Mouse (Mus musculus) intestine, embryonic 15.5 days (tissue): ENCODE results near the gene Etv2. TPM values are rescaled to one million over a fixed set of nuclear protein-coding genes. Genes with fewer than 3 reads are reported as not detected.

ENCODE experiments used
- ATAC-seq: fragments of 200-750 bp; cut with Nextera tagmentation; 2 replicates; pipeline ENCODE4 v1.8.0; 2017; ENCODE audit warnings: moderate TSS enrichment, moderate library complexity
- H3K27ac ChIP-seq: fragments of 300-500 bp; sonication (generic); 2 replicates; pipeline ENCODE4 v1.5.1; 2015; ENCODE audit warnings: mild to moderate bottlenecking, inconsistent platforms
- H3K27me3 ChIP-seq: fragments of 300-500 bp; sonication (generic); replicated peaks from 2 replicates; pipeline ENCODE4 v1.6.1; 2015; ENCODE audit warnings: inconsistent platforms
- H3K36me3 ChIP-seq: fragments of 300-500 bp; sonication (generic); 2 replicates; pipeline ENCODE4 v1.6.1; 2015; ENCODE audit warnings: inconsistent platforms
- H3K4me1 ChIP-seq: fragments of 300-500 bp; sonication (generic); replicated peaks from 2 replicates; pipeline ENCODE4 v1.6.1; 2015; ENCODE audit warnings: inconsistent platforms
- H3K4me2 ChIP-seq: fragments of 300-500 bp; sonication (generic); replicated peaks from 2 replicates; pipeline ENCODE4 v1.6.1; 2015; ENCODE audit warnings: mild to moderate bottlenecking, inconsistent platforms
- H3K4me3 ChIP-seq: fragments of 300-500 bp; sonication (generic); replicated peaks from 2 replicates; pipeline ENCODE4 v1.5.1; 2015; ENCODE audit warnings: inconsistent platforms
- H3K9ac ChIP-seq: fragments of 300-500 bp; sonication (generic); 2 replicates; pipeline ENCODE4 v1.6.1; 2015; ENCODE audit warnings: inconsistent platforms
- H3K9me3 ChIP-seq: fragments of 300-500 bp; sonication (generic); 2 replicates; pipeline ENCODE4 v1.6.1; 2016; ENCODE audit warnings: inconsistent platforms
- WGBS: fragments of 180-500 bp; shearing (Covaris S2); methylation state at CpG from one replicate; pipeline ENCODE4 v1.1.7; 2015; 5-methylcytosine and 5-hydroxymethylcytosine counted together
- polyA plus RNA-seq: library from polyadenylated mRNA; unstranded; fragments of >200 nt; fragmentation: Nextera tagmentation; extraction: Ambion mirVana; gene quantifications from 2 replicates; pipeline ENCODE4 v1.2.1, GENCODE M21; 2015

Etv2 gene
- polyA plus RNA-seq, 1 experiment from 2014 or later = not detected

- peak; percentile 44 for ATAC-seq
- Histone ChIP-seq H3K4me1 (peaks cover 20% of the 10 kb centered on the region), H3K9ac (no peak overlapping the region), H3K27ac (peak overlapping the region; percentile 13; the same call in 1 of the 2 replicates), H3K27me3 (no peaks in the 10 kb centered on the region), H3K4me3 (no peak overlapping the region), H3K36me3 (no peaks in the 10 kb centered on the region), H3K4me2 (no peak overlapping the region), H3K9me3 (no peaks in the 10 kb centered on the region)
- 45% methylated on average over 7 of the region's 7 CpGs for WGBS
Measured at GRCm38 (mm10) chr7:30610043-30610442, 25.6 kb downstream of the Etv2 start.

GRCm38 (mm10) chr7:30608476-30608875 is 27.2 kb downstream of the Etv2 start:
- no peaks in the 10 kb centered on the region for H3K9me3 ChIP-seq
- no peak overlapping the region for H3K4me2 ChIP-seq
- WGBS = 53% methylated on average over 16 of the region's 16 CpGs
- no peak overlapping the region for H3K27ac ChIP-seq
- H3K27me3 ChIP-seq = no peaks in the 10 kb centered on the region
- H3K36me3 ChIP-seq = no peaks in the 10 kb centered on the region
- no peak for ATAC-seq
- no peak overlapping the region for H3K4me3 ChIP-seq
- no peak overlapping the region for H3K9ac ChIP-seq
- H3K4me1 ChIP-seq = peaks cover 20% of the 10 kb centered on the region

- Histone ChIP-seq H3K4me2 (no peak overlapping the region), H3K27me3 (no peaks in the 10 kb centered on the region), H3K36me3 (no peaks in the 10 kb centered on the region), H3K27ac (no peak overlapping the region), H3K4me3 (no peak overlapping the region), H3K4me1 (peaks cover 16% of the 10 kb centered on the region), H3K9me3 (no peaks in the 10 kb centered on the region), H3K9ac (no peak overlapping the region)
- WGBS = 25% methylated on average over 8 of the region's 8 CpGs
- peak; percentile 46 for ATAC-seq
Measured at GRCm38 (mm10) chr7:30607706-30608309, 27.8 kb downstream of the Etv2 start.

- no peaks in the 10 kb centered on the region for H3K9me3 ChIP-seq
- H3K4me3 ChIP-seq = no peak overlapping the region
- H3K27me3 ChIP-seq = no peaks in the 10 kb centered on the region
- H3K36me3 ChIP-seq = no peaks in the 10 kb centered on the region
- no peak overlapping the region for H3K4me2 ChIP-seq
- WGBS = 88% methylated on average over 8 of the region's 8 CpGs
- no peak overlapping the region for H3K9ac ChIP-seq
- H3K27ac ChIP-seq = no peak overlapping the region
- H3K4me1 ChIP-seq = peaks cover 14% of the 10 kb centered on the region; the same call in 1 of the 2 replicates
- no peak for ATAC-seq
Measured at GRCm38 (mm10) chr7:30604944-30605343, 30.7 kb downstream of the Etv2 start.

GRCm38 (mm10) chr7:30604424-30604823 is 31.2 kb downstream of the Etv2 start:
- Histone ChIP-seq H3K27ac (no peak overlapping the region), H3K4me1 (peaks cover 11% of the 10 kb centered on the region), H3K9ac (no peak overlapping the region), H3K4me3 (no peak overlapping the region), H3K27me3 (no peaks in the 10 kb centered on the region), H3K4me2 (no peak overlapping the region), H3K9me3 (no peaks in the 10 kb centered on the region), H3K36me3 (no peaks in the 10 kb centered on the region)
- 59% methylated on average over 8 of the region's 8 CpGs for WGBS
- ATAC-seq = no peak

- no peak overlapping the region for H3K4me2 ChIP-seq
- ATAC-seq = peak; percentile 84
- 23% methylated on average over 3 of the region's 3 CpGs for WGBS
- no peaks in the 10 kb centered on the region for H3K9me3 ChIP-seq
- H3K27ac ChIP-seq = peak overlapping the region; percentile 27; the same call in 1 of the 2 replicates
- H3K4me1 ChIP-seq = peaks cover 3% of the 10 kb centered on the region; the same call in 1 of the 2 replicates
- H3K4me3 ChIP-seq = no peak overlapping the region
- no peak overlapping the region for H3K9ac ChIP-seq
- no peaks in the 10 kb centered on the region for H3K27me3 ChIP-seq
- no peaks in the 10 kb centered on the region for H3K36me3 ChIP-seq
Measured at GRCm38 (mm10) chr7:30602583-30602982, 33.1 kb downstream of the Etv2 start.

GRCm38 (mm10) chr7:30600651-30601050 is 35.0 kb downstream of the Etv2 start:
- Histone ChIP-seq H3K27me3 (no peaks in the 10 kb centered on the region), H3K36me3 (no peaks in the 10 kb centered on the region), H3K27ac (peak overlapping the region; percentile 22), H3K9me3 (no peaks in the 10 kb centered on the region), H3K4me3 (no peak overlapping the region), H3K4me1 (peaks cover 3% of the 10 kb centered on the region; the same call in 1 of the 2 replicates), H3K4me2 (no peak overlapping the region), H3K9ac (no peak overlapping the region)
- WGBS = 69% methylated on average over 7 of the region's 7 CpGs
- no peak for ATAC-seq

- H3K9ac ChIP-seq = no peak overlapping the region
Measured at GRCm38 (mm10) chr7:30599933-30600353, 35.7 kb downstream of the Etv2 start.

GRCm38 (mm10) chr7:30598786-30599185 is 36.9 kb downstream of the Etv2 start, which contains the start of gene Zbtb32:
Zbtb32 (minus strand) TSS chr7:30598909.
- Histone ChIP-seq H3K4me2 (peak within 1 kb of the TSS; percentile 30), H3K9ac (no peak within 1 kb of the TSS), H3K4me1 (peaks cover 7% of the 10 kb centered on the region), H3K27me3 (no peaks in the 10 kb centered on the region), H3K36me3 (no peaks in the 10 kb centered on the region), H3K27ac (0 out of 2 replicates have a peak within 1 kb of the TSS, but pooled peaks have one; percentile 40), H3K4me3 (no peak within 1 kb of the TSS), H3K9me3 (no peaks in the 10 kb centered on the region)
- ATAC-seq = no peak
- WGBS = 93% methylated on average over 12 of the region's 12 CpGs

More at GRCm38 (mm10) chr7:30599933-30600353, 35.7 kb downstream of the Etv2 start:
- H3K27ac ChIP-seq = peak overlapping the region; percentile 40
- no peaks in the 10 kb centered on the region for H3K27me3 ChIP-seq
- H3K4me2 ChIP-seq = peak overlapping the region; percentile 30
- H3K4me3 ChIP-seq = no peak overlapping the region
- peaks cover 3% of the 10 kb centered on the region; the same call in 1 of the 2 replicates for H3K4me1 ChIP-seq
- H3K36me3 ChIP-seq = no peaks in the 10 kb centered on the region
- 2% methylated on average over 16 of the region's 16 CpGs for WGBS
- ATAC-seq = peak; percentile 93
- no peaks in the 10 kb centered on the region for H3K9me3 ChIP-seq

- H3K9me3 ChIP-seq = no peaks in the 10 kb centered on the region
- WGBS = 84% methylated on average over 5 of the region's 5 CpGs
- H3K9ac ChIP-seq = no peak overlapping the region
- no peak overlapping the region for H3K4me3 ChIP-seq
- H3K4me2 ChIP-seq = no peak overlapping the region
- peaks cover 13% of the 10 kb centered on the region for H3K4me1 ChIP-seq
- H3K27ac ChIP-seq = no peak overlapping the region
- H3K36me3 ChIP-seq = no peaks in the 10 kb centered on the region
- H3K27me3 ChIP-seq = no peaks in the 10 kb centered on the region
- ATAC-seq = no peak
Measured at GRCm38 (mm10) chr7:30596811-30597210, 38.8 kb downstream of the Etv2 start.

GRCm38 (mm10) chr7:30596093-30596492 is 39.6 kb downstream of the Etv2 start:
- no peak overlapping the region for H3K4me2 ChIP-seq
- ATAC-seq = no peak
- no peak overlapping the region for H3K4me3 ChIP-seq
- H3K27ac ChIP-seq = no peak overlapping the region
- no peak overlapping the region for H3K9ac ChIP-seq
- no peaks in the 10 kb centered on the region for H3K9me3 ChIP-seq
- peaks cover 17% of the 10 kb centered on the region for H3K4me1 ChIP-seq
- no peaks in the 10 kb centered on the region for H3K27me3 ChIP-seq
- WGBS = 80% methylated on average over 5 of the region's 5 CpGs
- no peaks in the 10 kb centered on the region for H3K36me3 ChIP-seq

GRCm38 (mm10) chr7:30594510-30595024 is 41.1 kb downstream of the Etv2 start:
- Histone ChIP-seq H3K27me3 (no peaks in the 10 kb centered on the region), H3K4me3 (no peak overlapping the region), H3K9ac (no peak overlapping the region), H3K36me3 (no peaks in the 10 kb centered on the region), H3K9me3 (no peaks in the 10 kb centered on the region), H3K4me1 (peaks cover 23% of the 10 kb centered on the region), H3K4me2 (no peak overlapping the region), H3K27ac (no peak overlapping the region)
- WGBS = 75% methylated on average over 4 of the region's 4 CpGs
- ATAC-seq = no peak
